Mouse (Mus musculus) kidney, adult 2 months (tissue): ENCODE measurements at regions not wholly inside any gene's neighbourhood (a gene's known extent, or its start where the extent isn't known, plus 50 kb on each side); places are given as distances from the start of the nearest gene placed in this dataset.
"Not testable (repeated sequence)": the region's sequence is repeated elsewhere in the genome, so short reads cannot be mapped to it uniquely, and the experiment has no call there.

Experiments
- DNase-seq: peaks from one replicate; pipeline ENCODE4 v3.0.0; 2021
- H3K27ac ChIP-seq: fragments of 200-500 bp; 2 replicates; pipeline ENCODE4 v1.5.1; 2012; ENCODE audit warnings: low read depth, low read length, control low read depth, inconsistent platforms; ENCODE audit not compliant: insufficient read depth
- H3K27me3 ChIP-seq: fragments of 200-500 bp; replicated peaks from 2 replicates; pipeline ENCODE4 v1.6.1; 2012; ENCODE audit warnings: mild to moderate bottlenecking, moderate library complexity, low read length, inconsistent platforms; ENCODE audit not compliant: control insufficient read depth, insufficient read depth
- H3K36me3 ChIP-seq: fragments of 200-500 bp; 2 replicates; pipeline ENCODE4 v1.6.1; 2012; ENCODE audit warnings: mild to moderate bottlenecking, moderate library complexity, low read length, inconsistent platforms; ENCODE audit not compliant: control insufficient read depth, insufficient read depth
- H3K4me1 ChIP-seq: fragments of 200-500 bp; 2 replicates; pipeline ENCODE4 v1.6.1; 2011; ENCODE audit warnings: low read length; ENCODE audit not compliant: control insufficient read depth, insufficient read depth
- H3K4me3 ChIP-seq: fragments of 200-500 bp; 2 replicates; pipeline ENCODE4 v1.5.1; 2011; ENCODE audit warnings: mild to moderate bottlenecking, low read depth, low read length, control low read depth; ENCODE audit not compliant: insufficient read depth
- CTCF ChIP-seq: fragments of 200-500 bp; conservative IDR thresholded peaks from 2 replicates; pipeline ENCODE4 v1.5.1; 2011; ENCODE audit warnings: low read depth, mild to moderate bottlenecking, control low read depth, low read length, moderate library complexity, mixed read lengths; ENCODE audit not compliant: insufficient read depth, insufficient read length
- POLR2A ChIP-seq: fragments of 200-500 bp; IDR thresholded peaks from one replicate; pipeline ENCODE4 v1.6.1; 2011; ENCODE audit warnings: low read depth, low read length, control low read depth
- WGBS: fragments of 180-500 bp; shearing (Covaris S2); methylation state at CpG from one replicate; pipeline ENCODE4 v1.1.7; 2018; 5-methylcytosine and 5-hydroxymethylcytosine counted together

- Histone ChIP-seq H3K4me3 (no peak overlapping the region), H3K36me3 (no peaks in the 10 kb centered on the region), H3K4me1 (no peaks in the 10 kb centered on the region), H3K27ac (no peak overlapping the region), H3K27me3 (no peaks in the 10 kb centered on the region)
- TF ChIP-seq POLR2A (no peak), CTCF (no peak)
- peak; percentile 1 for DNase-seq
- 42% methylated on average over 2 of the region's 2 CpGs for WGBS
Measured at GRCm38 (mm10) chr11:29052625-29053024, 77.9 kb upstream of the Pnpt1 start.

DNA sequence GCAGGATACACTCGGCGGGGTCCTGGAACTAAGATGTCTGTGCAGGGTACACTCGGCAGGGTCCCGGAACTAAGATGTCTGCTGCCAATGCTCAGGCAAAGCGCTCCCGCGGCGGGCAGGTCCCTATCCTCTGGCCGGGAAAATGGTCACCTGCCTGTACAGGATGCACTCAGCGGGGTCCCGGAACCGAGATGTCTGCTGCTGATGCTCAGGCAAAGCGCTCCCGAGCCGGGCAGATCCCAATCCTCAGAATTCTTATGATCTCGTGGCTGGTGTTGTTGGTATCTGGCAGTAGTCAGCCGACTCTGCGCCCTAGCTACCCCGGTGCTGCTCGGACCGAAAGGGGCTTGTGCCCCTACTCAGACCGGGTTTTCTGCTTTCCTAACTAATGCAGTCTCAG, 61.0 kb upstream of the Pnpt1 start:
- H3K27ac ChIP-seq, DNase-seq, H3K4me3 ChIP-seq, H3K27me3 ChIP-seq, H3K36me3 ChIP-seq, H3K4me1 ChIP-seq: not testable (repeated sequence)
- 90% methylated on average over 22 of the region's 22 CpGs for WGBS

DNA sequence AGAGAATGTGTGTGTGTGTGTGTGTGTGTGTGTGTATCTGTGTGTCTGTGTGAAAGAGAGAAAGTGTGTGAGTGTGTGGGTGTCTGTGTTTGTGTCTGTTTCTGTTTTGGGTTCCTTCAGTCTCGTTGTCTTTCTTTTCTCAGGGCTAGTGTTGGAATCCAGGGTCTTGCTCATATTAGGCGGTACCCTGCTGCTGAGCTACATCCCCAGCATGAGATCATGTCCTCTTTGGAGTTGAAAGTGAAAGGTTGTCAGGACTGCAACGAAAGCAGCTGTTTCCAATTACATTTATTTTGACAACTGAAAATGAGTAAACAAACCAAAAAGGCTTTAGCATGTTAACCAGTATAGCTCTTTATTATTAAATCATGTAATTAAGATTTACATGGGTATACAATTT, 58.3 kb upstream of the Pnpt1 start:
- Histone ChIP-seq H3K36me3 (no peaks in the 10 kb centered on the region), H3K4me1 (no peaks in the 10 kb centered on the region), H3K27ac (no peak overlapping the region), H3K27me3 (no peaks in the 10 kb centered on the region), H3K4me3 (no peak overlapping the region)
- WGBS: 49% methylated on average over 3 of the region's 3 CpGs
- DNase-seq: no peak
- TF ChIP-seq CTCF: no peak
- no peak for TF ChIP-seq POLR2A
